Comparison of ENCODE assay signal across 11 mouse cellular contexts in genomic region chr5:35475236-35475635, GRCm38 (mm10). TPM values are rescaled to one million over a fixed set of nuclear protein-coding genes. Genes with fewer than 3 reads are reported as not detected.
DNase-seq lines count a peak whose midpoint lies in the region; ATAC-seq and TF ChIP-seq lines count a peak whose summit lies in the region.
"Had no signal": no experiment of that assay in that cellular context is flagged by ENCODE, and none has a peak within 500 bp of the region (broad histone marks: within the 10 kb centered on the region; RNA-seq: fewer than 3 reads in every experiment).

No protein-coding gene starts in this region.

- H3K27ac ChIP-seq in hindbrain, embryonic 10.5 days, result no peak overlapping the region
- H3K27ac ChIP-seq in hindbrain, embryonic 13.5 days, result no peak overlapping the region
- no peak overlapping the region for H3K27ac ChIP-seq in forebrain, embryonic 13.5 days
- H3K27ac ChIP-seq: intestine, embryonic 15.5 days; liver, embryonic 13.5 days had no signal

- H3K36me3 ChIP-seq in hindbrain, embryonic 10.5 days, result no peaks in the 10 kb centered on the region
- no peaks in the 10 kb centered on the region for H3K36me3 ChIP-seq in hindbrain, embryonic 13.5 days
- H3K36me3 ChIP-seq in forebrain, embryonic 13.5 days (ENCODE audit: poor library complexity, severe bottlenecking), result no peaks in the 10 kb centered on the region
- H3K36me3 ChIP-seq: intestine, embryonic 15.5 days; liver, embryonic 13.5 days had no signal

- H3K4me3 ChIP-seq in hindbrain, embryonic 10.5 days, result no peak overlapping the region
- no peak overlapping the region for H3K4me3 ChIP-seq in hindbrain, embryonic 13.5 days
- H3K4me3 ChIP-seq in lung, adult 2 months (replicated peaks; ENCODE audit: extremely low read depth, low read depth, low read length), result no peak overlapping the region
- H3K4me3 ChIP-seq in forebrain, embryonic 13.5 days, result no peak overlapping the region
- H3K4me3 ChIP-seq: intestine, embryonic 15.5 days; liver, embryonic 13.5 days had no signal

- peaks cover 27% of the 10 kb centered on the region for H3K4me1 ChIP-seq in hindbrain, embryonic 10.5 days (replicated peaks)
- H3K4me1 ChIP-seq in hindbrain, embryonic 13.5 days (replicated peaks), result peaks cover 9% of the 10 kb centered on the region
- H3K4me1 ChIP-seq in lung, adult 2 months (ENCODE audit: control insufficient read depth, insufficient read depth, low read length), result no peaks in the 10 kb centered on the region
- H3K4me1 ChIP-seq in forebrain, embryonic 13.5 days, result no peaks in the 10 kb centered on the region
- H3K4me1 ChIP-seq: intestine, embryonic 15.5 days; liver, embryonic 13.5 days had no signal

- no peak overlapping the region for H3K9ac ChIP-seq in hindbrain, embryonic 13.5 days
- H3K9ac ChIP-seq in forebrain, embryonic 13.5 days, result no peak overlapping the region
- H3K9ac ChIP-seq: intestine, embryonic 15.5 days; liver, embryonic 13.5 days had no signal

- TF ChIP-seq CTCF in lung, adult 2 months (IDR thresholded peaks at IDR 0.05; ENCODE audit: insufficient read depth, low read length), result peak; percentile 57

- H3K27me3 ChIP-seq in hindbrain, embryonic 10.5 days (ENCODE audit: insufficient read depth, poor library complexity, severe bottlenecking), result peaks cover 57% of the 10 kb centered on the region
- peaks cover 34% of the 10 kb centered on the region for H3K27me3 ChIP-seq in hindbrain, embryonic 13.5 days
- peaks cover 11% of the 10 kb centered on the region; the same call in 1 of the 2 replicates for H3K27me3 ChIP-seq in forebrain, embryonic 13.5 days
- H3K27me3 ChIP-seq: liver, embryonic 13.5 days had no signal

- DNase-seq in hindbrain, embryonic 10.5 days (ENCODE audit: low spot score), result peak; percentile 37
- DNase-seq in lung, adult 2 months, result peak; percentile 4
- no peak for DNase-seq in lung, postnatal 25 days (ENCODE audit: low spot score)
- peak; percentile 21 for DNase-seq in brain, adult 2 months (ENCODE audit: low read depth, low spot score)
- DNase-seq in mesoderm, embryonic 11.5 days (ENCODE audit: low read depth, low spot score), result peak; percentile 33
- no peak for DNase-seq in right cerebral cortex, postnatal 14 days
- DNase-seq: gastrocnemius, postnatal 25 days; liver, embryonic 13.5 days had no signal

- no peaks in the 10 kb centered on the region for H3K9me3 ChIP-seq in hindbrain, embryonic 10.5 days
- H3K9me3 ChIP-seq in hindbrain, embryonic 13.5 days, result no peaks in the 10 kb centered on the region
- H3K9me3 ChIP-seq in forebrain, embryonic 13.5 days (replicated peaks), result no peaks in the 10 kb centered on the region
- H3K9me3 ChIP-seq: intestine, embryonic 15.5 days; liver, embryonic 13.5 days had no signal

- no peak for TF ChIP-seq POLR2A in lung, adult 2 months (IDR thresholded peaks at IDR 0.05; ENCODE audit: borderline replicate concordance, extremely low read depth, low read depth, low read length)

- no peak for ATAC-seq in hindbrain, embryonic 13.5 days (ENCODE audit: low FRiP score)
- ATAC-seq in forebrain, embryonic 13.5 days, result no peak
- ATAC-seq: intestine, embryonic 15.5 days had no signal

- 48% methylated on average over 6 of the region's 6 CpGs for WGBS in hindbrain, embryonic 10.5 days
- WGBS in hindbrain, embryonic 13.5 days, result 51% methylated on average over 6 of the region's 6 CpGs
- 42% methylated on average over 6 of the region's 6 CpGs for WGBS in lung, adult 2 months
- 36% methylated on average over 6 of the region's 6 CpGs for WGBS in forebrain, embryonic 13.5 days

- H3K4me2 ChIP-seq in hindbrain, embryonic 13.5 days, result no peak overlapping the region
- H3K4me2 ChIP-seq in forebrain, embryonic 13.5 days, result no peak overlapping the region
- H3K4me2 ChIP-seq: intestine, embryonic 15.5 days; liver, embryonic 13.5 days had no signal

RNA-seq across cellular contexts. Expression of gene Cpz, which starts 50.3 kb away (rescaled TPM):
- 4.7 and 5.0 TPM in 2 replicates for polyA plus RNA-seq in hindbrain, embryonic 10.5 days (2016; fragmentation: Nextera tagmentation; extraction: Ambion mirVana)
- polyA plus RNA-seq in hindbrain, embryonic 13.5 days (2015; fragmentation: Nextera tagmentation; extraction: Ambion mirVana), result 1.1 and 2.3 TPM in 2 replicates
- polyA plus RNA-seq in lung, adult 2 months (2012; rRNA removed), result 6.0 and 9.2 TPM in 2 replicates
- 0.37 and 0.43 TPM in 2 replicates for polyA plus RNA-seq in forebrain, embryonic 13.5 days (2015; fragmentation: Nextera tagmentation; extraction: Ambion mirVana)

Comparison
In these comparisons a context has a peak if more than half of its experiments do, and no peak if none do; other contexts are left out.
1. DNase-seq: peak in hindbrain, embryonic 10.5 days (single experiment), lung, adult 2 months (single experiment), brain, adult 2 months (single experiment) and mesoderm, embryonic 11.5 days (single experiment); none in lung, postnatal 25 days (single experiment) and right cerebral cortex, postnatal 14 days (single experiment).